Mouse (Mus musculus): Measurements from ENCODE around the gene Ugt3a2.

Ugt3a2 gene

DNA sequence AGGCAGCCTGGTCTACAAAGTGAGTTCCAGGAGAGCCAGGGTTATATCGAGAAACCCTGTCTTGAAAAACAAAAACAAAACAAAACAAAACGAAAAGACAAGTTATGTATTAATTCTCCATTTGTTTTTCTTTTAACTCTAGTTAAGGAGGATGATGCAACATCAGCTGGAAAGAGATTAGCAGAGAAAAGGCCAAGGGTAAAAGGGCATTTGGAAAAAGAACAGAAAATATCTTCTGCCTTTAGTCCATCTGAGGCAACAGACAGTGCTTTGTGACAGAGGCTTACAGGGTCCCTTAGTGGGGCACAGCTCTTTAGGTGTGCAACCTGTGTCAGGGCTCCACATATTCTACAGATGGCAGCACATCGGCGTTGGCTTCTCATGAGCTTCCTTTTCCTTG lies at the start of gene Ugt3a2:
Gene Ugt3a2 (plus strand): TSS at position 210 of the 400 bp plus-strand sequence.
- DNase-seq = peak; percentile 84

DNA sequence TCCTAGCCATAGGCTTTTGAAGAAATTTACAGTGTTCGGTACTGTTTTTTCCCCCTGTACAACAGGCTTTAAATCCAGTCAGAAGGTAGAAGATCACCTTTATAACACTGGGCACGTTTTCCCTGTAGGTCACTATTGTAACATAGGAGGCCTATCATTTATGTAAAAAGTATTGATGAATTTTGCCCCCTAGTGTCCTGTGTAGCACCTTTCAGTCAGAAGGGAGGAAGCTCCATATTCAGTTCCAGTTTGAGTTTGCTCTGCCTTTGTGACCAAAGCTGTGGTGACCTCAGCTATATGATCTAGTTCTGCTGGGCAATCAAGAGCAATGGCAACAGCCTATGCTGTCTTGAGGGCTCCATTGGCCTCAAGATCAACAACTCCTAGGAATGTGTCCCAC lies 45.7 kb upstream of the Ugt3a2 start:
- DNase-seq = peak; percentile 26

DNA sequence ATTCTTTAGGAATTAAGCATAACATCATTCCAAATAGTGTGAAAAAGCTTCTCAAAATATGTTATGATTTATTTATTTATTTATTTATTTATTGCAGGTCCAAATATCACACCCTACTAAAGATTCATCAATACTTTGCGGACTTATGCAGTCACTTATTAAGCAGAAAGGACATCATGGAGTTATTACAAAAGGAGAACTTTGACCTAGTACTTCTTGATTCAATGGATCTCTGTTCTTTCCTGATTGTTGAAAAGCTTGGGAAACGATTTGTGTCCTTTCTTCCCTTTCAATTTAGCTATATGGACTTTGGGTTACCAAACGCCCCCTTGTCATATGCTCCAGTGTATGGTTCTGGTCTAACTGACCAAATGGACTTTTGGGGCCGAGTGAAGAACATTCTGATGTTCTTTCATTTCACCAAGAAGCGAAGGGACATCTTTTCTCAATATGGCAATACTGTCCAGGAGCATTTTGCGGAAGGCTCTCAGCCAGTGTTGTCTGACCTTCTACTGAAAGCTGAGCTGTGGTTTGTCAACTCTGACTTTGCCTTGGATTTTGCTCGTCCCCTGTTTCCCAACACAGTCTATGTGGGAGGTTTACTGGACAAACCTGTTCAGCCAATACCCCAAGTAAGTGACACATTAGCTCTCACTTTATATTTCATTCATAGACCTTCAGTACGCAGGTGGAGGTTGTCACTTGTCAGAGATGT lies 29.2 kb upstream of the Ugt3a2 start:
- DNase-seq = no peak

DNA sequence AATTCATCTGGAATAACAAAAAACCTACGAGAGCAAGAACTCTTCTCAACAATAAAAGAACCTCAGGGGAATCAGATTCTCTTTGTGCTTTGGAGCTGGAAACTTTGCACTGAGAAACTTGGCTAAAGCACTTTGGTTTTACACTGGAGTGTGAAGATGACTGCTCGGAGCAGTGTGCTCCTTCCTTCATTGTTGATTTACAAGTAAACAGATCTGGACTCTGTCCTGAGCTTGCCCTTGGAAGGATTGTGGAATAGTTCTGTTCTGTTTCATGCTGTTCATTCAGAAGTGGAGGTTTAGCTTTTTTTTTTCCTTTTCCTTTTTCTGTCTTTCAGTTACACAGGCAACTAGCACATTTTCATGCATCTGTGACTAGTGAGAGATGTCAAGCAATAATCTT lies 754 bp upstream of the Ugt3a2 start:
- peak; percentile 84 for DNase-seq

DNA sequence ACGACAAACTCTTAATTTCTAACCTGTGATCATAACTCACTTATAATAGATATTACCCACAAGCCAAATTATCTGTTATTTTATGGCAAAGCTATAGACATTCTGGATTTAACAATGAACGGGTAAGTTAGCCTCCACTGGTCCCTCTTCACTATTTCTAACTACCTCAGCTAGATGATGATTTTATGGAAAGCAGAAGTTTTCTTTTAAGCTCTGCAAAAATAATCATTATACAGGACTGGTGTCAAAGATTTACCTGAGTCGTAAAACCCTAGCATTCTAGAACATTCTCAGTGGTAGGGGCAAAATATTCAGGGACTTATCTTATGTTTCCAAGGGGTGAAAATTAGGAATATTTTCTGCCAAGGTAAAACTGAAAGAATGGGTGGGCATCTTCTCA lies 1.3 kb downstream of the Ugt3a2 start:
- DNase-seq = peak; percentile 73

DNA sequence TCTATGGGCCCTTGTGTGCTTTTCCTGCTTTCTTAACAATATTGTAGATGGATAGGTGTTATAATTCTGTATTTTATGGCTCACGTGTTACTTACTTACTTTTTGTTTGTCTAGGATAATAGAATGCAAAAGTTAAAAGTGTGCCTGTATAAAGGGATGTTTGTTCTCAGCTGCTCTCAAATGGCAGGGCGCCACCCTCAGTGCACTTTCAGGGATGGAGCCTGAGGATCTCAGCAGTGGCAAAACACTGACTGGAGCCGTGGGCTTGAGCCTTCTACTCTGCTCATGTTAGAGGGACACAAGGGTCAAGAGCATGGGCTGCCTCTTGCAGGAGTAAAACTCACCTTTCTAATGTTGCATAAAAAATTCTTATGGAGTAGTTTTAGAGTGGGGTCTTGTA lies 1.7 kb downstream of the Ugt3a2 start:
- peak; percentile 53 for DNase-seq

DNA sequence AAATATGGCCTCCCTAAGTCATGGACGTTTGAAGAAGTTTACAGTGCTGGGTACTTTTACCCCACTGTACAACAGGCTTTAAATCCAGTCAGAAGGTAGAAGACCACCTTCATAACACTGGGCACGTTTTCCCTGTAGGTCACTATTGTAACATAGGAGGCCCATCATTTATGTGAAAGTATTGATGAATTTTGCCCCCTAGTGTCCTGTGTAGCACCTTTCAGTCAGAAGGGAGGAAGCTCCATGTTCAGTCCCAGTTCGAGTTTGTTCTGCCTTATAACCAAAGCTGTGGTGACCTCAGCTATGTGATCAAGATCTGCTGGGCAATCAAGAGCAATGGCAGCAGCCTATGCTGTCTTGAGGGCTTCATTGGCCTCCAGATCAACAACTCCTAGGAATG lies 13.4 kb downstream of the Ugt3a2 start:
- no peak for DNase-seq

DNA sequence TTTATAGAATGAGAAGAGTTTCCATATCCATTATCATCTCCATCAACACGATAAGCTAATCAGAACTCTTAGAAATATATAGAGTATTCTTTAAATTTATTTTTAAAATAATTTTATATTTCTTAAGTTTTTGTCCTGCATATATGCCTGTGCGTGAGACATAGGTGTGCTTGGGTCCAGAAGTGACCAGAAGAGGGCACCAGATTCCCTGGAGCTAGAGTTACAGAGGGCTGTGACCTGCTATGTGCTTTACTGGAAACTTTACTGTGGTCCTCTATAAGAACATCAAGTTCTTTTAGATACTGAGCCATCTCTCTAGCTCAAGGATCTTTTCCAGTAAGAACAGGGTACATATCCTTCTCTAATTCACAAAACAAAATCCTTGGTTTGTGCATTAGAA lies 27.5 kb downstream of the Ugt3a2 start:
- no peak for DNase-seq

DNA sequence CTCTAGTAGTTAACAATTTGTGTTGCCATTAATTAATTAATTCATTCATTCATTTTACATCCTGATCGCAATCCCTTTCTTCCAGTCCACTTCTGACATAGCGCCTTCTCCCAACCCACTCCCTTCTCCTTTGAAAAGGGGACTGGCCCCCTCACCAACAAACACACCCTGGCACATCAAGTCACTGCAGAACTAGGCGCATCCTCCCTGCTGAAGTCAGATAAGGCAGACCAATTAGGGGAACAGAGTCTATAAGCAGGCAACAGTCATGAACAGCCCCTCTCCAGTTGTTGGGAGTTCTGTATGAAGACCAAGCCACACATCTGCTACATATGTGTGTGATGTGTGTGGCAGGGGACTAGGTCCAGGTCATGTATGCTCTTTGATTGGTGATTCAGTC lies 33.4 kb downstream of the Ugt3a2 start:
- no peak for DNase-seq

DNA sequence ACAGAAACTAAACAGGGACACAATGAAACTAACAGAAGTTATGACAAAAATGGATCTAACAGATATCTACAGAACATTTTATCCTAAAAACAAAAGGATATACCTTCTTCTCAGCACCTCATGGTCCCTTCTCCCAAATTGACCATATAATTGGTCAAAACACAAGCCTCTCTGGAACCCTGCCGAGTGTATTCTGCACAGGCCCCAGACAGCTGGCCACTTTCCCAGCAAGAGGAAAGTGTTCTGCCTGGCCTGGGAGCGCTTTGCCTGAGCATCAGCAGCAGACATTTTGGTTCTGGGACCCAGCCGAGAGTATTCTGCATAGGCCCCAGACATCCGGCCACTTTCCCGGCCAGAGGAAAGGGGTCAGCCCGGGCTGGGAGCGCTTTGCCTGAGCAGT lies 40.9 kb downstream of the Ugt3a2 start:
- no peak for DNase-seq

DNA sequence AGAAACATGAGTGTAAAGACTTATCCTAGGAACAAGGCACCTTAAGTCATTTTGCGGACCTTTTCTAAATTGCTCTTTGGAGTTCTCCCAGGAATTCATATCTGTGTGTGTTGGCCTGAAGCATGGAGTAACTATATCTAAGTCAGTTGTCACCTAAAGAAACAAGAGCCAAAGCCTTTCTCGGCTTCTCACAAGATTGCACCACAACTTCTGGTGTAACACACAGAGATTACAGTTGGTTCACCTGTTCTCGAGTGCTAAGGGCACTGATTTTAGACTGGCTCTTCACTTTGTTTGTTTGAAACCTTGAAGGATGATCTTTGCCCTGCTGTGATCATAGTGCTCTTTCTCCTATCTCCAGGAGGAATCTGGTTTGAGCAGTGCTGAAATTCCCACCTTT lies 74.1 kb downstream of the Ugt3a2 start:
- DNase-seq = no peak
